Mouse (Mus musculus): Measurements from ENCODE around the gene Erich3. TPM values are rescaled to one million over a fixed set of nuclear protein-coding genes. Genes with fewer than 3 reads are reported as not detected.

Gene Erich3
- polyA plus RNA-seq, 1 experiment, result 147 TPM

DNA sequence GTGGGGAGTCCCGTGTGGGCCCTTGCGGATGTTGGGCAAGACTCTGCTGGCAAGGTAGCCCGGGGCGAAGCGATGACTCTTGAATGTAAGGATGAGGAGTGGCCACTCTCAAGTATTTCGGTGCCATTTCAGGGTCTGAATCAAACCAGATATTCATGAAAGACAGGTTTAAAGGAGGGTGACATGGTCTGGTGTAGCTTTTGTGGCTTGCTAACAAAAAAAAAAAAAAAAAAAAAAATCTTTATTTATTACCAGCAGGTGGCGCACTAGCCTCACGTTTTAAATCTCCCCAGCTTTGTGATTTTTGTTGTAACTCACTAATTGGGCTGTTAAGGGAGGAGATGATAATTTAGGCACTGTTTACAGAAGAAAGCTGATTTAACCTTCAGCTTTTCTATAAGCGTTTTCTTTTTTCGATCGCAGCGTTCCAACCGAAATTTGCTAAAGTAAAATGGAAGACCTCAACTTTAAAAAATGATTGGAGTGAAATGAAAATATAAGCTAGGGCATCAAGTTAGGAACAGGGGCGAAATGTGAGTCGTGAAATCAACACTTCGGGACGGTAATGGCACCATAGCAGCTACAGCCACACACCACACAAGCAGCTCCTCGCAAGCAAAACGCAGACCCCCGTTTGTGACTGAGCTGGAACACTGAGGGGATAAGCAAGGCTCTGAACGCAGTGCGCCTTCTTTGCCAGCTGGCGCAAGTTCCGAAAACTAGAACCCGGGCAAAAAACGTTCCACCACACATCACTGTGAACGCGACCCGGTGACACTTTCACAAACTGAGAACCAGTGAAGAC, 16.8 kb upstream of the Erich3 start:
- H3K36me3 ChIP-seq (ENCODE audit: control insufficient read depth, insufficient read depth, low read length), result no peaks in the 10 kb centered on the region
- no peak for TF ChIP-seq POLR2A (IDR thresholded peaks at IDR 0.05; ENCODE audit: control insufficient read depth, low read depth, low read length)
- no peak for TF ChIP-seq CTCF (IDR thresholded peaks at IDR 0.05; ENCODE audit: control insufficient read depth, insufficient read depth, insufficient replicate concordance, low read depth, low read length)
- no peaks in the 10 kb centered on the region for H3K27me3 ChIP-seq (ENCODE audit: control insufficient read depth, insufficient read depth, low read length)
- peak overlapping the region; percentile 7 for H3K4me3 ChIP-seq (ENCODE audit: control insufficient read depth, low read depth, low read length)
- peaks cover 6% of the 10 kb centered on the region for H3K4me1 ChIP-seq (ENCODE audit: control insufficient read depth, insufficient read depth, low read length)
- no peak overlapping the region for H3K27ac ChIP-seq (ENCODE audit: control insufficient read depth, insufficient read depth, low read depth, low read length)

DNA sequence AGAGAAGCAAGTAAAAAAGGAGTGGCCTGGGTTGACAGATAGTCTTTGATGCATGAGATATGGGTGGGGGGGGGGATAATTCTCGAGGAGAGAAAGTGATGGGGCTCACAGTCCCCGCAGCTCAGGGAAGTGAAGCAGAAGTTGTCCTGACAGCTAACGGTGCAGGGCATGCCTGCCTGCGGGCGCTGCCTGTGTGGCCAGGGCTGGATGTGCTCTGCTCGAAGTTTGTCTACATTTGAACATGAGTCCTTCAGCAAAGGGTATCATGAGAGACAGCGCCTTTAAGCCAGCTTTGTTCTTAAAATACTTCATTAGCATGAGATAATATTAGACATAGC, 16.2 kb upstream of the Erich3 start:
- Histone ChIP-seq H3K4me3 (ENCODE audit: control insufficient read depth, low read depth, low read length) (peak overlapping the region; percentile 7), H3K27ac (ENCODE audit: control insufficient read depth, insufficient read depth, low read depth, low read length) (no peak overlapping the region)

DNA sequence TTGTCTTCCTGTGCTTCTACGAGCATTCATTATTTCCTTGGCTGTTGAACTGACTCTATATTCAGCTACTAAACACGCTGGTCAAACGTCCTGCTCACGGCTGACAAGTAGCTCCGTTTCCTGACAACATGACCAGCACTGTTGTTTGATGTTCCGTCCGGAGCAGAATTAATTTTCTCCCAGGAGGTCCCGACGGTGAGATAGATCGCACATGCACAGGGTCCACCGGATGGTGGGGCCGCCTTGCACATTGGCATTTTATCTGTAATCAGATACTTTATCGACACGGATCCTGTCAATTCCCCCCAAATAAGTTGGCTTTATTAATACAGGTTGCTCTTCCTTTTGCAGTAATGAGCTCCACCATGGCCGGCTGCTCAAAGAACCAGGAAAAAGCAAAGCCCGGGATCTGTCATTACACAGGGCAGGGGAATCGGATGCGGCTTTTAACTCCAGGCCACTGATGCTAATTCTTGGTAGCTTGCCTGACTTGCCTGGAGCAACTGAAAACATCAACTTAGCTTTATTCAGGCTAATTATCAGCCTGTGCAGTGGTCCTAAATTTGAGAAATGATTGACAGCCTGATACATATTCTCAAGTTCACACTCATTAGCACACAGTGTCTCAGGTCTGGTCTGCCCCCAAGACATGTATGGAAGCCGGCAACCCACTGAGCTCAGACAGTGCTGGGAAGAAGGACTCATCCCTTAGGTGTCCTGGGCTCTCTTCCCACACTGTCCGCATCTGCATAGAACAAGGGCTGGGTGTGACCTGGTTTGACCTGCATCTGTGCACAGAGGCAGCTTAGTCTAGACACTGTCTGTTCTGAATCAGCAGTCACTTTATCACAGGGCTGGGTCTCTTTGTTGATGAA, 14.0 kb upstream of the Erich3 start:
- H3K4me3 ChIP-seq (ENCODE audit: control insufficient read depth, low read depth, low read length), result no peak overlapping the region
- peaks cover 6% of the 10 kb centered on the region for H3K4me1 ChIP-seq (ENCODE audit: control insufficient read depth, insufficient read depth, low read length)
- no peaks in the 10 kb centered on the region for H3K27me3 ChIP-seq (ENCODE audit: control insufficient read depth, insufficient read depth, low read length)
- TF ChIP-seq POLR2A (IDR thresholded peaks at IDR 0.05; ENCODE audit: control insufficient read depth, low read depth, low read length) (no peak), CTCF (IDR thresholded peaks at IDR 0.05; ENCODE audit: control insufficient read depth, insufficient read depth, insufficient replicate concordance, low read depth, low read length) (no peak)
- H3K36me3 ChIP-seq (ENCODE audit: control insufficient read depth, insufficient read depth, low read length), result no peaks in the 10 kb centered on the region
- H3K27ac ChIP-seq (ENCODE audit: control insufficient read depth, insufficient read depth, low read depth, low read length), result no peak overlapping the region

More for the DNA sequence above, 16.2 kb upstream of the Erich3 start:
- H3K27me3 ChIP-seq (ENCODE audit: control insufficient read depth, insufficient read depth, low read length), result no peaks in the 10 kb centered on the region
- H3K4me1 ChIP-seq (ENCODE audit: control insufficient read depth, insufficient read depth, low read length), result peaks cover 6% of the 10 kb centered on the region
- TF ChIP-seq POLR2A (IDR thresholded peaks at IDR 0.05; ENCODE audit: control insufficient read depth, low read depth, low read length) (no peak), CTCF (IDR thresholded peaks at IDR 0.05; ENCODE audit: control insufficient read depth, insufficient read depth, insufficient replicate concordance, low read depth, low read length) (no peak)
- no peaks in the 10 kb centered on the region for H3K36me3 ChIP-seq (ENCODE audit: control insufficient read depth, insufficient read depth, low read length)

DNA sequence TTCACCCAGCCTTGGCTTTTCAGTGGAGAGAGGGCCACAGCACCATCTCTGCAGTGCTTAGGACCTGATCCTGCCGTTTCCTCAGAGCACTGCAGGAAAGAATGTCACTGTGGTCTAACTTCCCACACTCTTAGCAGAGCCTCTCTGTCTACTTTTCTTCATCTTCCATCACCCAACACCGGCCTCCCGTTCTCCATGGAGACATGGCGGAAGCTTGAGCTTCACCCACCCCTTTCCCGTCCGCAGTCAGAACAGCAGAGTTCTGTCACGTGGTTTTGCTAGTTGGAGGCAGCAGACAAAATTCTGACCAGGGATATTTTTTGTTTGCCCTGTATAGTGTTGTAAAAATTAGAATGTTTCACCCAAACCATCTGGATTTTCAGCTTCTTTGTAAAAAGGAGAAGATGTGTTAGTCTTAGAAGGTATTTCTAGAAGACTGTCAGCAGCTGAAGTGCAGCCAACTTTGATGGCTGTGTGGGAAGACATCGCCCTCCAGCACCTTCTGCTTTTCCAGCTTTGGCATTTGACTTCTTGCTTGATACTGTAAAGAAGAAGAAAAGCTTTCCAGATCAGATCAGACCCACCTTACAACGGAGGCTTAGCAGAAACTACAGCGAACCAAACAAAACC, 12.4 kb upstream of the Erich3 start:
- TF ChIP-seq POLR2A (IDR thresholded peaks at IDR 0.05; ENCODE audit: control insufficient read depth, low read depth, low read length), result no peak
- TF ChIP-seq CTCF (IDR thresholded peaks at IDR 0.05; ENCODE audit: control insufficient read depth, insufficient read depth, insufficient replicate concordance, low read depth, low read length), result no peak
- H3K27ac ChIP-seq (ENCODE audit: control insufficient read depth, insufficient read depth, low read depth, low read length), result no peak overlapping the region
- H3K4me3 ChIP-seq (ENCODE audit: control insufficient read depth, low read depth, low read length), result no peak overlapping the region
- H3K4me1 ChIP-seq (ENCODE audit: control insufficient read depth, insufficient read depth, low read length), result peaks cover 6% of the 10 kb centered on the region
- no peaks in the 10 kb centered on the region for H3K27me3 ChIP-seq (ENCODE audit: control insufficient read depth, insufficient read depth, low read length)
- H3K36me3 ChIP-seq (ENCODE audit: control insufficient read depth, insufficient read depth, low read length), result no peaks in the 10 kb centered on the region

DNA sequence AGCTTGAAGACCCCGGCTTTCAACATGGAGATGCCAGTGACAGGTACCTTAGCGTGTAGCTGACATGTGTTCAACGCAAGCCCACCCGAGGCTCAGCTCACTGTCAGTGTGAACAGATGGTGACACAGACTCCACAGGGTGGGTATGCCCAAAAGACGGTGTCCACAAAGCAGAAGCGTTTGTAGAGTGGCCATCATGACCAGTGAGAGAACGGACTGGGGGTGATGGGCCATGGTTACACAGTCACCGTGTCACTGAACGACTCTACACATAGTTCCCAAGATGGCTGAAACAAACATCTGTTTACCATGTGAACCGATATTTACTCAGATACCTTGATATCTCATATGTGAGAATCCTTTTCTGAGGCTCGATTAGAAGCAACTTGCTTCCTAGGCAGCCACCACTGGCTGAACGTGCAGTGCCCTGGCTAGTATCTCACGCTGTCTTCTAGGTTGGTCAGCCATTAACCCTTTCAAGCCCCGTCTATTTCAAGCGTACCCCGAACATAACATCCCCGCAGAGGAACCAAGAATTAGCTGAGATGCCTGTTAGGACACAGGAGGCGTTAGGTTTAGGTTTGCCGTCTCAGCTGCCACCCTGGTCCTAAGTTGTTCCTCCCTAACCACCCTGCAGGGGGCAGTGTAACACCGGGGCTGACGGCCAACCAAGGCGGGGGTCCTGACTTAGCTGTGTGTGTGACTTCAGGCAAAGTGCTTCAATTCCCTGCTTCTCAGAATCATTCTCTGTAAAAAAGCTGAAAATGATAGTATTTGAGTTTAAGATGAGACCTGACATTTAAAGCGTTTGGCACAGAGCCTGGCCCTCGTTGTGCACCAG, 10.9 kb upstream of the Erich3 start:
- no peaks in the 10 kb centered on the region for H3K27me3 ChIP-seq (ENCODE audit: control insufficient read depth, insufficient read depth, low read length)
- H3K4me1 ChIP-seq (ENCODE audit: control insufficient read depth, insufficient read depth, low read length), result no peaks in the 10 kb centered on the region; the same call in 1 of the 2 replicates
- TF ChIP-seq POLR2A (IDR thresholded peaks at IDR 0.05; ENCODE audit: control insufficient read depth, low read depth, low read length) (no peak), CTCF (IDR thresholded peaks at IDR 0.05; ENCODE audit: control insufficient read depth, insufficient read depth, insufficient replicate concordance, low read depth, low read length) (peak; percentile 86; the same call in 1 of the 2 replicates)
- no peak overlapping the region for H3K27ac ChIP-seq (ENCODE audit: control insufficient read depth, insufficient read depth, low read depth, low read length)
- H3K4me3 ChIP-seq (ENCODE audit: control insufficient read depth, low read depth, low read length), result no peak overlapping the region
- no peaks in the 10 kb centered on the region for H3K36me3 ChIP-seq (ENCODE audit: control insufficient read depth, insufficient read depth, low read length)

DNA sequence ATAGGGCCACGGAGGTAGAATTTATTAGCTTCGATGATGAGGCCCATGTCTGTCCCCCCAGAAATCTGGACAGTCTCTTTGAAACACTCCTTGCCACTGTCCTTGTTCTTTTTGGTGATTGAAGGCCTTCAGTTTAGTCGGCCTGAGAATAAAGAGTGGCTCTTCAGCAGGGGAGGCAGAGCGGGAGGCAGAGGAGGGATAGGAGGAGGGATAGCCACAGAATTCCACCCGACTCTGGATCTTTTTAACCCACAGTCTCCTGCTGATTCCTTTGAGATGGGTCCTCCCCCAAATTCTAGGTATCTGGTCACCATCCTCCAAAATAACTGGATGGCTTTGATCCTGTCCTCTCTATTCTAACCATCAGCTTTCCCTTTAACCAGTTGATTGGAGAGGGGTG, 10.2 kb upstream of the Erich3 start:
- no peak overlapping the region for H3K4me3 ChIP-seq (ENCODE audit: control insufficient read depth, low read depth, low read length)
- no peak overlapping the region for H3K27ac ChIP-seq (ENCODE audit: control insufficient read depth, insufficient read depth, low read depth, low read length)
- no peaks in the 10 kb centered on the region for H3K27me3 ChIP-seq (ENCODE audit: control insufficient read depth, insufficient read depth, low read length)
- H3K4me1 ChIP-seq (ENCODE audit: control insufficient read depth, insufficient read depth, low read length), result no peaks in the 10 kb centered on the region; the same call in 1 of the 2 replicates
- no peak for TF ChIP-seq CTCF (IDR thresholded peaks at IDR 0.05; ENCODE audit: control insufficient read depth, insufficient read depth, insufficient replicate concordance, low read depth, low read length)
- no peak for TF ChIP-seq POLR2A (IDR thresholded peaks at IDR 0.05; ENCODE audit: control insufficient read depth, low read depth, low read length)
- H3K36me3 ChIP-seq (ENCODE audit: control insufficient read depth, insufficient read depth, low read length), result no peaks in the 10 kb centered on the region
